Mouse (Mus musculus): Measurements from ENCODE around the gene Gm765. TPM values are rescaled to one million over a fixed set of nuclear protein-coding genes. Genes with fewer than 3 reads are reported as not detected.

The Gm765 gene
- polyA plus RNA-seq, 2 experiments = not detected

DNA sequence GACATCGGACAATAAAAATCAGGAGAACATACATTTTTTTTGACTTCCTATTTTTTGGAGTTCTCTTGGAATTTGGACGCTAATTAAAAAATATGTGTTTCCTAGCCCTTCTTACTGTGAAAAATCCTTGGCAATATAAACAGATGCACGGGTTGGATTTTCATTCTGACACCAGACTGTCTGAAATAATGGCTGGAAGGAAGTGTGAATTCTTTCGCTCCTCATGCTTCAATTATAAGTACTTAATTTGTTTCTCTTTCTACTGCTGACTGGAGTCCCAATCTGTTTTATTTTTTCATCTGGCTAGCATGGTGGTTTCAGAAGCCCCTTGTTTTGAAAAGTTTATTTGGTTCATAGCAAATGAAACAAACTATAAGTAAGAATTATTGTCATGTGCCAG, 59.8 kb downstream of the Gm765 start:
- H3K9me3 ChIP-seq (ENCODE audit: control insufficient read depth, low read length) = no peaks in the 10 kb centered on the region
- ATAC-seq (ENCODE audit: insufficient read depth) = no peak
- no peak overlapping the region for H3K4me3 ChIP-seq (ENCODE audit: insufficient read depth in 1 of 2, low read depth in 2 of 2, low read length in 2 of 2)
- WGBS (ENCODE audit: insufficient replicate concordance) = 57% methylated on average over 4 of the region's 4 CpGs
- H3K4me1 ChIP-seq (replicated peaks; ENCODE audit: control insufficient read depth in 2 of 2, insufficient read depth in 2 of 2, low read length in 1 of 2) = no peaks in the 10 kb centered on the region
- DNase-seq (ENCODE audit: low read depth in 3 of 3, low spot score in 3 of 3) = no peak
- H3K4me2 ChIP-seq (ENCODE audit: low read depth) = no peak overlapping the region
- no peaks in the 10 kb centered on the region for H3K27me3 ChIP-seq (ENCODE audit: control insufficient read depth, insufficient read depth, low read length)
- H3K36me3 ChIP-seq (replicated peaks; ENCODE audit: control insufficient read depth, insufficient read depth, low read depth) = no peaks in the 10 kb centered on the region
- no peak overlapping the region for H3K27ac ChIP-seq
- no peak overlapping the region for H3K9ac ChIP-seq (replicated peaks)
- TF ChIP-seq CTCF (IDR thresholded peaks at IDR 0.05; ENCODE audit: low read depth) (no peak), EP300 (IDR thresholded peaks at IDR 0.05; ENCODE audit: low read depth) (no peak)

DNA sequence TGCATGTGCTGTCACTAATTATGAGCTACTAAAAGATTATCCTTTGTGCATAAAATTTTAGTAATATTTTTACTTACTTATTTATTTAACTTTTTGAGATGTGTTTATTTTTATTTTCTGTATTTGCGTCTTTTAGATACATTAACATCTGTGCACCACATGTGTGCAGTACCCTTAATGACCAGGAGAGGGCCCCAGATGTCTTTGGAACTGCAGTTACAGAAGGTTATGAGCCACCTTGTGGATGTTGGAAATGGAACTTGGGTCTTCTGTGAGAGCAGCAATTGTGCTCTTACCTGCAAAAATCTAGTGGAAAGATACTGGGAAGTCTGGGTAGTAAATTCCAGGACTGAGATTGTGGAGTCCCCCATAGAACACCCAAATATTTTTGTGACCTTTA, 71.0 kb downstream of the Gm765 start:
- no peak for TF ChIP-seq EP300 (IDR thresholded peaks at IDR 0.05; ENCODE audit: low read depth)
- peak; percentile 69 for TF ChIP-seq CTCF (IDR thresholded peaks at IDR 0.05; ENCODE audit: low read depth)
- Histone ChIP-seq H3K27me3 (ENCODE audit: control insufficient read depth, insufficient read depth, low read length) (no peaks in the 10 kb centered on the region), H3K4me1 (replicated peaks; ENCODE audit: control insufficient read depth in 2 of 2, insufficient read depth in 2 of 2, low read length in 1 of 2) (no peaks in the 10 kb centered on the region), H3K4me2 (ENCODE audit: low read depth) (no peak overlapping the region), H3K27ac (no peak overlapping the region), H3K4me3 (ENCODE audit: insufficient read depth in 1 of 2, low read depth in 2 of 2, low read length in 2 of 2) (no peak overlapping the region), H3K9ac (replicated peaks) (no peak overlapping the region), H3K36me3 (replicated peaks; ENCODE audit: control insufficient read depth, insufficient read depth, low read depth) (no peaks in the 10 kb centered on the region), H3K9me3 (ENCODE audit: control insufficient read depth, low read length) (no peaks in the 10 kb centered on the region)
- DNase-seq (ENCODE audit: low read depth in 3 of 3, low spot score in 3 of 3) (peak in 1 of 3 experiments; percentile 2), ATAC-seq (ENCODE audit: insufficient read depth) (no peak)
- WGBS (ENCODE audit: insufficient replicate concordance) = 66% methylated on average over 1 of the region's 1 CpGs

DNA sequence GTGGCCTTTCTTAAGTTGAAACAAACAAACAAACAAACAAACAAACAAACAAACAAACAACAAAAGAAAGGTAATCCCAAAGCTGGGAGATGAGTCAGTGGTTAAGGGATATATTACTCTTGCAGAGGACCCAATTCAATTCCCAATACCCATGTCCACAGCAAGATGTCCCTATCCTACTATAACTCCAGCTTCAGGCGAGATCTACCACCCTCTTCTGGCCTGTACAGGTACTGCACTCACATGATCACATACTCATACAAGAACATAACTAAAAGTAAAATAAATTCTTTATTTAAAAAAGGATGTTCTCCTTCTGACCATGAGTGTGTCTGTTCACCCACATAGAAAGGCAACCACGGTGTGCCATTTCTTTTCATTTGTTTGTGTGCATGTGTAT, 79.6 kb downstream of the Gm765 start:
- WGBS (ENCODE audit: insufficient replicate concordance) = 27% methylated on average over 2 of the region's 2 CpGs
- Histone ChIP-seq H3K27me3 (ENCODE audit: control insufficient read depth, insufficient read depth, low read length) (no peaks in the 10 kb centered on the region), H3K4me1 (replicated peaks; ENCODE audit: control insufficient read depth in 2 of 2, insufficient read depth in 2 of 2, low read length in 1 of 2) (no peaks in the 10 kb centered on the region)

DNA sequence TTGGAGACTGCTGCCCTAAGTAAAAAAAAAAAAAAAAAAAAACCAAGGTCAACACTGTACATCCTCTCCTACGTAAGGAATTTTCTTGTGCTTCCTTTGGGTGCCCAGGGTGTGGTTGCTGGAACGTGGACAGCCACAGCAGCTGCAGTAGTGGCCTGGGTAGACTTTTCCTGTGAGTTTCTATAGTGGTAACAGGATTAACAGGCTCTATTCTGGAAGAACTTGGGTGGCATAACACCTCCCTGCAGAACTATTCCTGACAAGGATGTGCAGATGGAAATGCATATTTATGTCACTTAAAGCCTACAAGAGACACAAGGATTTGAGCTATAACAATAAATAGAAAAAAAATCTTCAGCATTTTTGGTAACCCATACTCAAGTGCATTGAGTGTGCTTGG, 83.5 kb downstream of the Gm765 start:
- H3K27ac ChIP-seq = no peak overlapping the region
- no peaks in the 10 kb centered on the region for H3K9me3 ChIP-seq (ENCODE audit: control insufficient read depth, low read length)
- no peak for TF ChIP-seq EP300 (IDR thresholded peaks at IDR 0.05; ENCODE audit: low read depth)
- no peak for TF ChIP-seq CTCF (IDR thresholded peaks at IDR 0.05; ENCODE audit: low read depth)
- H3K4me3 ChIP-seq (ENCODE audit: insufficient read depth in 1 of 2, low read depth in 2 of 2, low read length in 2 of 2) = no peak overlapping the region
- H3K36me3 ChIP-seq (replicated peaks; ENCODE audit: control insufficient read depth, insufficient read depth, low read depth) = no peaks in the 10 kb centered on the region
- 36% methylated on average over 2 of the region's 2 CpGs for WGBS (ENCODE audit: insufficient replicate concordance)
- H3K27me3 ChIP-seq (ENCODE audit: control insufficient read depth, insufficient read depth, low read length) = no peaks in the 10 kb centered on the region
- no peak overlapping the region for H3K9ac ChIP-seq (replicated peaks)
- no peak overlapping the region for H3K4me2 ChIP-seq (ENCODE audit: low read depth)
- DNase-seq (ENCODE audit: low read depth in 3 of 3, low spot score in 3 of 3) = no peak
- no peaks in the 10 kb centered on the region for H3K4me1 ChIP-seq (replicated peaks; ENCODE audit: control insufficient read depth in 2 of 2, insufficient read depth in 2 of 2, low read length in 1 of 2)
- no peak for ATAC-seq (ENCODE audit: insufficient read depth)

More for the DNA sequence above, 79.6 kb downstream of the Gm765 start:
- DNase-seq (ENCODE audit: low read depth in 3 of 3, low spot score in 3 of 3) (no peak), ATAC-seq (ENCODE audit: insufficient read depth) (no peak)
- Histone ChIP-seq H3K27ac (no peak overlapping the region), H3K4me2 (ENCODE audit: low read depth) (no peak overlapping the region), H3K4me3 (ENCODE audit: insufficient read depth in 1 of 2, low read depth in 2 of 2, low read length in 2 of 2) (no peak overlapping the region), H3K36me3 (replicated peaks; ENCODE audit: control insufficient read depth, insufficient read depth, low read depth) (no peaks in the 10 kb centered on the region), H3K9ac (replicated peaks) (no peak overlapping the region), H3K9me3 (ENCODE audit: control insufficient read depth, low read length) (no peaks in the 10 kb centered on the region)
- TF ChIP-seq EP300 (IDR thresholded peaks at IDR 0.05; ENCODE audit: low read depth) = no peak
- TF ChIP-seq CTCF (IDR thresholded peaks at IDR 0.05; ENCODE audit: low read depth) = peak; percentile 32; the same call in 1 of the 2 replicates

DNA sequence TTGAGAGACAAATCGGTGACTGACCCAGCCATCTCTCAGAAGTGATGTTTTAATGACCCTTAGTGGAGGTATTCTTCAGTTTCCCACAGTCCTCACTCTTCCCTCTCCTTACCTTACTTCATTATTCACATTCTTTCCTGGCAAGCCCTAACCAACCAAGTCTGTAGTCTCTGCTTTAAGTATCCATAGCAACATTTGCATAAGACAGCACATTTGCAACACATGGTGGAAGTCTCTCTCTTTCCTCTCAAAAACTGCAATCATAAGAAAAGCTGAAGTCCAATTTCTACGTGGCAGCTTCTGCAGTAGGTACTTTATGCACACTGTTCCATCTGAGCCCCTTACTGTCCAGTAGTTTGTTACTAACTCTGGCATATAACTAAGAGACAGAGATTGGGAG, 96.1 kb downstream of the Gm765 start:
- DNase-seq (ENCODE audit: low read depth in 3 of 3, low spot score in 3 of 3) (no peak), ATAC-seq (ENCODE audit: insufficient read depth) (no peak)
- Histone ChIP-seq H3K27me3 (ENCODE audit: control insufficient read depth, insufficient read depth, low read length) (no peaks in the 10 kb centered on the region), H3K36me3 (replicated peaks; ENCODE audit: control insufficient read depth, insufficient read depth, low read depth) (no peaks in the 10 kb centered on the region), H3K27ac (no peak overlapping the region), H3K4me2 (ENCODE audit: low read depth) (no peak overlapping the region), H3K9me3 (ENCODE audit: control insufficient read depth, low read length) (no peaks in the 10 kb centered on the region), H3K9ac (replicated peaks) (no peak overlapping the region), H3K4me3 (ENCODE audit: insufficient read depth in 1 of 2, low read depth in 2 of 2, low read length in 2 of 2) (no peak overlapping the region), H3K4me1 (replicated peaks; ENCODE audit: control insufficient read depth in 2 of 2, insufficient read depth in 2 of 2, low read length in 1 of 2) (no peaks in the 10 kb centered on the region)
- TF ChIP-seq CTCF (IDR thresholded peaks at IDR 0.05; ENCODE audit: low read depth) = no peak
- no peak for TF ChIP-seq EP300 (IDR thresholded peaks at IDR 0.05; ENCODE audit: low read depth)
- 47% methylated on average over 2 of the region's 2 CpGs for WGBS (ENCODE audit: insufficient replicate concordance)

Measured in liver, embryonic 14.5 days (tissue).